In genomic region chr5:125123206-125123605, GRCm38 (mm10) we compare ENCODE assay signal across 11 mouse cellular contexts. TPM values are rescaled to one million over a fixed set of nuclear protein-coding genes. Genes with fewer than 3 reads are reported as not detected.
DNase-seq lines count a peak whose midpoint lies in the region; ATAC-seq lines count a peak whose summit lies in the region.
"Had no signal": no experiment of that assay in that cellular context is flagged by ENCODE, and none has a peak within 500 bp of the region (broad histone marks: within the 10 kb centered on the region; RNA-seq: fewer than 3 reads in every experiment).

No protein-coding gene starts in this region.

- H3K36me3 ChIP-seq in midbrain, embryonic 11.5 days (ENCODE audit: control insufficient read depth, insufficient read depth, low read length), result peaks cover 11% of the 10 kb centered on the region
- H3K36me3 ChIP-seq in midbrain, embryonic 14.5 days (ENCODE audit: control insufficient read depth, insufficient read depth, low read length), result peaks cover 12% of the 10 kb centered on the region
- H3K36me3 ChIP-seq in liver, embryonic 16.5 days (ENCODE audit: control insufficient read depth, insufficient read depth), result no peaks in the 10 kb centered on the region; the same call in 1 of the 2 replicates
- peaks cover 17% of the 10 kb centered on the region for H3K36me3 ChIP-seq in stomach, embryonic 16.5 days (ENCODE audit: control insufficient read depth, insufficient read depth, low read length)

- DNase-seq in adrenal gland, postnatal 10 days, result peak; percentile 57
- DNase-seq in adrenal gland, adult 18-20 months (ENCODE audit: low spot score in 2 of 2), result no peak
- no peak for DNase-seq in midbrain, embryonic 11.5 days (ENCODE audit: low spot score, missing footprints)
- no peak for DNase-seq in midbrain, embryonic 14.5 days
- no peak for DNase-seq in testis, postnatal 14 days (ENCODE audit: low spot score)
- DNase-seq in adrenal gland, adult 8-10 months, result no peak
- DNase-seq: cerebellum, adult 11 months had no signal

- H3K27ac ChIP-seq in midbrain, embryonic 11.5 days (ENCODE audit: low read depth, low read length), result no peak overlapping the region
- H3K27ac ChIP-seq in midbrain, embryonic 14.5 days (replicated peaks; ENCODE audit: low read depth, low read length), result no peak overlapping the region
- H3K27ac ChIP-seq in liver, embryonic 16.5 days (ENCODE audit: low read length), result no peak overlapping the region
- H3K27ac ChIP-seq in stomach, embryonic 16.5 days (ENCODE audit: low read length), result no peak overlapping the region
- H3K27ac ChIP-seq: intestine, embryonic 15.5 days; liver, embryonic 15.5 days had no signal

- no peaks in the 10 kb centered on the region for H3K9me3 ChIP-seq in midbrain, embryonic 11.5 days (ENCODE audit: control insufficient read depth, low read length)
- H3K9me3 ChIP-seq in midbrain, embryonic 14.5 days (ENCODE audit: control insufficient read depth, low read length), result no peaks in the 10 kb centered on the region
- no peaks in the 10 kb centered on the region for H3K9me3 ChIP-seq in liver, embryonic 16.5 days (replicated peaks; ENCODE audit: control insufficient read depth, low read length)
- H3K9me3 ChIP-seq in stomach, embryonic 16.5 days (replicated peaks; ENCODE audit: control insufficient read depth, low read length), result no peaks in the 10 kb centered on the region
- H3K9me3 ChIP-seq: intestine, embryonic 15.5 days; liver, embryonic 15.5 days had no signal

- peak; percentile 49 for ATAC-seq in midbrain, embryonic 11.5 days (ENCODE audit: low FRiP score)
- no peak for ATAC-seq in midbrain, embryonic 14.5 days (ENCODE audit: low FRiP score, low TSS enrichment)
- peak; percentile 54 for ATAC-seq in liver, embryonic 16.5 days (ENCODE audit: low read depth)
- peak; percentile 18; the same call in 1 of the 2 replicates for ATAC-seq in stomach, embryonic 16.5 days (ENCODE audit: insufficient read depth, low FRiP score)
- ATAC-seq: intestine, embryonic 15.5 days had no signal

- no peak overlapping the region for H3K9ac ChIP-seq in midbrain, embryonic 11.5 days (ENCODE audit: low read length)
- no peak overlapping the region for H3K9ac ChIP-seq in midbrain, embryonic 14.5 days (replicated peaks; ENCODE audit: low read length)
- no peak overlapping the region for H3K9ac ChIP-seq in liver, embryonic 16.5 days (ENCODE audit: low read depth, low read length)
- no peak overlapping the region for H3K9ac ChIP-seq in stomach, embryonic 16.5 days (ENCODE audit: low read length)
- H3K9ac ChIP-seq: intestine, embryonic 15.5 days; liver, embryonic 15.5 days had no signal

- H3K27me3 ChIP-seq in midbrain, embryonic 11.5 days (ENCODE audit: control insufficient read depth, insufficient read depth, low read length), result no peaks in the 10 kb centered on the region
- H3K27me3 ChIP-seq in midbrain, embryonic 14.5 days (ENCODE audit: control insufficient read depth, insufficient read depth, low read length), result no peaks in the 10 kb centered on the region
- H3K27me3 ChIP-seq in liver, embryonic 16.5 days (ENCODE audit: control insufficient read depth, insufficient read depth, low read depth, low read length), result no peaks in the 10 kb centered on the region
- no peaks in the 10 kb centered on the region for H3K27me3 ChIP-seq in stomach, embryonic 16.5 days (ENCODE audit: control insufficient read depth, insufficient read depth, low read length)
- H3K27me3 ChIP-seq: intestine, embryonic 15.5 days; liver, embryonic 15.5 days had no signal

- WGBS in midbrain, embryonic 11.5 days, result 30% methylated on average over 3 of the region's 3 CpGs
- 37% methylated on average over 3 of the region's 3 CpGs for WGBS in midbrain, embryonic 14.5 days
- WGBS in liver, embryonic 16.5 days (ENCODE audit: insufficient replicate concordance), result 63% methylated on average over 3 of the region's 3 CpGs
- 58% methylated on average over 3 of the region's 3 CpGs for WGBS in stomach, embryonic 16.5 days

- no peak overlapping the region for H3K4me3 ChIP-seq in midbrain, embryonic 11.5 days (ENCODE audit: low read depth, low read length)
- H3K4me3 ChIP-seq in midbrain, embryonic 14.5 days (replicated peaks; ENCODE audit: low read depth, low read length), result no peak overlapping the region
- no peak overlapping the region for H3K4me3 ChIP-seq in liver, embryonic 16.5 days (ENCODE audit: low read depth, low read length)
- H3K4me3 ChIP-seq in stomach, embryonic 16.5 days (replicated peaks; ENCODE audit: low read length), result no peak overlapping the region
- H3K4me3 ChIP-seq: intestine, embryonic 15.5 days; liver, embryonic 15.5 days had no signal

- H3K4me1 ChIP-seq in midbrain, embryonic 11.5 days (ENCODE audit: control insufficient read depth, insufficient read depth, low read length), result peaks cover 6% of the 10 kb centered on the region
- H3K4me1 ChIP-seq in midbrain, embryonic 14.5 days (ENCODE audit: control insufficient read depth, insufficient read depth, low read length), result peaks cover 10% of the 10 kb centered on the region; the same call in 1 of the 2 replicates
- H3K4me1 ChIP-seq in liver, embryonic 16.5 days (ENCODE audit: control insufficient read depth, low read depth, low read length), result no peaks in the 10 kb centered on the region; the same call in 1 of the 2 replicates
- H3K4me1 ChIP-seq in stomach, embryonic 16.5 days (ENCODE audit: control insufficient read depth, insufficient read depth, low read length), result peaks cover 33% of the 10 kb centered on the region

- no peak overlapping the region for H3K4me2 ChIP-seq in midbrain, embryonic 11.5 days
- H3K4me2 ChIP-seq in midbrain, embryonic 14.5 days (ENCODE audit: low read length), result no peak overlapping the region
- H3K4me2 ChIP-seq in liver, embryonic 16.5 days (ENCODE audit: low read depth, low read length), result no peak overlapping the region
- no peak overlapping the region for H3K4me2 ChIP-seq in stomach, embryonic 16.5 days (ENCODE audit: low read depth, low read length)
- H3K4me2 ChIP-seq: intestine, embryonic 15.5 days; liver, embryonic 15.5 days had no signal

RNA-seq across cellular contexts. Expression of gene Ncor2, which starts 55.8 kb away (rescaled TPM):
- total RNA-seq in adrenal gland, postnatal 10 days (2021), result 100 to 1,000 TPM; 125 to 153 TPM
- total RNA-seq in adrenal gland, adult 18-20 months (2021), result 100 to 1,000 TPM; 195 to 242 TPM
- polyA plus RNA-seq in midbrain, embryonic 11.5 days (2014; fragmentation: Nextera tagmentation; extraction: Ambion mirVana), result 13.4 and 14.7 TPM in 2 replicates
- polyA plus RNA-seq in midbrain, embryonic 14.5 days (2014; fragmentation: Nextera tagmentation; extraction: Ambion mirVana), result 23.7 and 24.0 TPM in 2 replicates
- 3.4 and 4.2 TPM in 2 replicates for polyA plus RNA-seq in liver, embryonic 16.5 days (2015; fragmentation: Nextera tagmentation; extraction: Ambion mirVana)
- polyA plus RNA-seq in stomach, embryonic 16.5 days (2015; fragmentation: Nextera tagmentation; extraction: Ambion mirVana), result 21.4 and 24.6 TPM in 2 replicates
- total RNA-seq in adrenal gland, adult 8-10 months (2022), result 100 to 1,000 TPM; 188 to 380 (median 257) TPM
